Mouse (Mus musculus) heart, postnatal 36 days (tissue): ENCODE measurements at regions not wholly inside any gene's neighbourhood (a gene's known extent, or its start where the extent isn't known, plus 50 kb on each side); places are given as distances from the start of the nearest gene placed in this dataset.
A peak's percentile ranks its signal among the peaks of the same experiment; 100 is the strongest.

Experiments
- DNase-seq, 2 experiments: peaks; one replicate each; pipeline ENCODE4 v3.0.0; 2021 to 2022
- intact Hi-C: fragments of 180-260 bp; cut with DNase I; formaldehyde crosslinking; loops from one replicate; pipeline ENCODE4 v1.15.1; 2025

- intact Hi-C loops, result no loop called here
- DNase-seq, result no peak
These were observed 224.1 kb upstream of the Cwc22 start for GRCm38 (mm10) chr2:78170162-78170747.

- DNase-seq, result no peak
- intact Hi-C loops, result no loop called here
These were observed 219.3 kb upstream of the Cwc22 start for GRCm38 (mm10) chr2:78165429-78165828.

- peak in 1 of 2 experiments; percentile 4 for DNase-seq
- intact Hi-C loops, result no loop called here
These were observed 213.8 kb upstream of the Cwc22 start for GRCm38 (mm10) chr2:78159877-78160485.

GRCm38 (mm10) chr2:78110335-78110734 is 164.2 kb upstream of the Cwc22 start:
- intact Hi-C loops, result no loop called here
- DNase-seq, result no peak

GRCm38 (mm10) chr2:78095536-78095935 is 149.4 kb upstream of the Cwc22 start:
- no peak for DNase-seq
- intact Hi-C loops, result no loop called here

- DNase-seq, result no peak
- intact Hi-C loops, result no loop called here
These were observed 148.7 kb upstream of the Cwc22 start for GRCm38 (mm10) chr2:78094921-78095320.

GRCm38 (mm10) chr2:78064321-78065037 is 118.3 kb upstream of the Cwc22 start:
- intact Hi-C loops, result no loop called here
- no peak for DNase-seq

GRCm38 (mm10) chr2:78059801-78060416 is 113.7 kb upstream of the Cwc22 start:
- DNase-seq, result no peak
- intact Hi-C loops, result no loop called here

GRCm38 (mm10) chr2:78058988-78059387 is 112.8 kb upstream of the Cwc22 start:
- DNase-seq, result no peak
- intact Hi-C loops, result no loop called here

GRCm38 (mm10) chr2:78053910-78054309 is 107.7 kb upstream of the Cwc22 start:
- no peak for DNase-seq
- intact Hi-C loops, result no loop called here

- no peak for DNase-seq
- intact Hi-C loops, result no loop called here
These were observed 104.4 kb upstream of the Cwc22 start for GRCm38 (mm10) chr2:78050542-78050941.

- intact Hi-C loops, result loop anchor here (1.0 to 5.0 kb wide), 4 partner anchors 818 to 1449 kb away; partner anchors contain the start of gene Ube2e3
These were observed 103.2 kb upstream of the Cwc22 start for GRCm38 (mm10) chr2:78049248-78049874.

GRCm38 (mm10) chr2:78048706-78049055 is 102.5 kb upstream of the Cwc22 start:
- intact Hi-C loops, result loop anchor here (1.0 to 5.0 kb wide), 4 partner anchors 819 to 1450 kb away; partner anchors contain the start of gene Ube2e3
- peak; percentile 5 to 11 for DNase-seq

More at GRCm38 (mm10) chr2:78049248-78049874, 103.2 kb upstream of the Cwc22 start:
- peak; percentile 75 for DNase-seq

- peak in 1 of 2 experiments; percentile 2 for DNase-seq
- intact Hi-C loops, result loop anchor here (2.0 to 5.0 kb wide), 2 partner anchors 819 to 1451 kb away; partner anchors contain the start of gene Ube2e3
These were observed 102.0 kb upstream of the Cwc22 start for GRCm38 (mm10) chr2:78048030-78048705.

GRCm38 (mm10) chr2:78027319-78027718 is 81.1 kb upstream of the Cwc22 start:
- intact Hi-C loops, result no loop called here
- no peak for DNase-seq

- intact Hi-C loops, result loop anchor here (1.0 kb wide), 1 partner anchor 157 kb away; no protein-coding TSS in a partner anchor
- DNase-seq, result no peak
These were observed 80.6 kb upstream of the Cwc22 start for GRCm38 (mm10) chr2:78026808-78027207.

- intact Hi-C loops, result loop anchor here (1.0 kb wide), 1 partner anchor 156 kb away; no protein-coding TSS in a partner anchor
- DNase-seq, result no peak
These were observed 79.7 kb upstream of the Cwc22 start for GRCm38 (mm10) chr2:78025651-78026435.

GRCm38 (mm10) chr2:78024981-78025565 is 78.9 kb upstream of the Cwc22 start:
- DNase-seq, result no peak
- intact Hi-C loops, result loop anchor here (5.0 kb wide), 3 partner anchors 228 to 568 kb away; no protein-coding TSS in a partner anchor
